Mouse (Mus musculus) E14TG2a.4 (cell line): ENCODE results near the gene Galnt11.
A peak's percentile ranks its signal among the peaks of the same experiment; 100 is the strongest.
"Not testable (repeated sequence)": the region's sequence is repeated elsewhere in the genome, so short reads cannot be mapped to it uniquely, and the experiment has no call there.

Source experiments
- H3K27me3 ChIP-seq: 2 replicates; pipeline ENCODE4 v1.6.1; 2014; ENCODE audit warnings: low read length, control low read depth; ENCODE audit not compliant: insufficient read depth
- H3K36me3 ChIP-seq: 2 replicates; pipeline ENCODE4 v1.6.1; 2014; ENCODE audit warnings: low read length, control low read depth; ENCODE audit not compliant: insufficient read depth
- H3K4me1 ChIP-seq: replicated peaks from 2 replicates; pipeline ENCODE4 v1.6.1; 2014; ENCODE audit warnings: low read depth, low read length, control low read depth
- H3K4me3 ChIP-seq: replicated peaks from 2 replicates; pipeline ENCODE4 v1.5.1; 2014; ENCODE audit warnings: mild to moderate bottlenecking, low read length
- H3K9me3 ChIP-seq: 2 replicates; pipeline ENCODE4 v1.6.1; 2014; ENCODE audit warnings: low read length, control low read depth
- CTCF ChIP-seq: conservative IDR thresholded peaks from 2 replicates; pipeline ENCODE4 v1.5.1; 2014; ENCODE audit warnings: low read length
- NANOG ChIP-seq: IDR thresholded peaks from 2 replicates; pipeline ENCODE4 v1.6.1; 2014; ENCODE audit warnings: borderline replicate concordance, low read length, mixed read lengths
- POU5F1 ChIP-seq: IDR thresholded peaks from 2 replicates; pipeline ENCODE4 v1.6.1; 2014; ENCODE audit warnings: low read length, borderline replicate concordance

Gene Galnt11

DNA sequence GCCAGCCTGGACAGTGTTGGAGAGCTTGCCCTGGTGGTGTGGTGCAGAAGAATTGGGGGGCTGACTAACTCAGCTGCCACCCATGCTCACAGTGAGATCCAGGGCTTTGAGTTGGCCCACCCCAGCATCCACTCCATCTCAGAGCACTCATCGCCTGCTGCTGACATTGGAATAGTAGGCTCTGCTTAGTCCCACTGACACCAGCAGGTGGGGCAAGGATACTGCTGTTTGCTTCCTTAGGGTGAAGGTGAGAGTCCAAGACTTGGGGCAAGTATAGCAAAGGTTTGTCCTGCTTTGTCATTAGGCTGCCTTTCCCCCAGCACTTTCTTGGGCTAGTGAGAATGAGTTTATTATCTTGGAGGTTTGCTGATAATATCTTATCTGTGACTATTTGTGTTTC lies 32.9 kb upstream of the Galnt11 start:
- Histone ChIP-seq H3K4me3 (no peak overlapping the region), H3K4me1 (peaks cover 6% of the 10 kb centered on the region), H3K9me3 (no peaks in the 10 kb centered on the region), H3K27me3 (no peaks in the 10 kb centered on the region), H3K36me3 (no peaks in the 10 kb centered on the region)
- TF ChIP-seq NANOG, result no peak
- peak; percentile 31 for TF ChIP-seq CTCF

- TF ChIP-seq POU5F1 (no peak), CTCF (no peak)
- Histone ChIP-seq H3K27me3 (no peaks in the 10 kb centered on the region), H3K4me3 (no peak overlapping the region), H3K36me3 (no peaks in the 10 kb centered on the region), H3K9me3 (no peaks in the 10 kb centered on the region), H3K4me1 (no peaks in the 10 kb centered on the region)
Observed at GRCm38 (mm10) chr5:25190521-25190920, 31.2 kb upstream of the Galnt11 start.

- H3K4me1 ChIP-seq, result no peaks in the 10 kb centered on the region
- no peaks in the 10 kb centered on the region for H3K27me3 ChIP-seq
- TF ChIP-seq NANOG, result no peak
- TF ChIP-seq POU5F1, result no peak
- no peaks in the 10 kb centered on the region for H3K9me3 ChIP-seq
- no peak overlapping the region for H3K4me3 ChIP-seq
- H3K36me3 ChIP-seq, result no peaks in the 10 kb centered on the region
Observed at GRCm38 (mm10) chr5:25211872-25212271, 9.8 kb upstream of the Galnt11 start.

- not testable (repeated sequence) for H3K27me3 ChIP-seq, H3K36me3 ChIP-seq, H3K9me3 ChIP-seq, H3K4me1 ChIP-seq, H3K4me3 ChIP-seq
Observed at GRCm38 (mm10) chr5:25213216-25213615, 8.5 kb upstream of the Galnt11 start.

GRCm38 (mm10) chr5:25215006-25215405 lies 6.7 kb upstream of the Galnt11 start:
- TF ChIP-seq CTCF (no peak), NANOG (no peak)
- no peaks in the 10 kb centered on the region for H3K36me3 ChIP-seq
- H3K27me3 ChIP-seq, result no peaks in the 10 kb centered on the region
- H3K9me3 ChIP-seq, result no peaks in the 10 kb centered on the region
- H3K4me1 ChIP-seq, result no peaks in the 10 kb centered on the region
- H3K4me3 ChIP-seq, result no peak overlapping the region

GRCm38 (mm10) chr5:25222752-25223702 lies 1.3 kb downstream of the Galnt11 start, which contains the start of gene E130116L18Rik:
Gene E130116L18Rik, minus strand, starts transcription at chr5:25223153.
- TF ChIP-seq CTCF, result no peak
- TF ChIP-seq POU5F1, result no peak
- no peak for TF ChIP-seq NANOG
- Histone ChIP-seq H3K4me1 (no peaks in the 10 kb centered on the region; the same call in 1 of the 2 replicates), H3K36me3 (no peaks in the 10 kb centered on the region), H3K9me3 (no peaks in the 10 kb centered on the region; the same call in 1 of the 2 replicates), H3K27me3 (peaks cover 35% of the 10 kb centered on the region), H3K4me3 (peak within 1 kb of the TSS; percentile 81)

DNA sequence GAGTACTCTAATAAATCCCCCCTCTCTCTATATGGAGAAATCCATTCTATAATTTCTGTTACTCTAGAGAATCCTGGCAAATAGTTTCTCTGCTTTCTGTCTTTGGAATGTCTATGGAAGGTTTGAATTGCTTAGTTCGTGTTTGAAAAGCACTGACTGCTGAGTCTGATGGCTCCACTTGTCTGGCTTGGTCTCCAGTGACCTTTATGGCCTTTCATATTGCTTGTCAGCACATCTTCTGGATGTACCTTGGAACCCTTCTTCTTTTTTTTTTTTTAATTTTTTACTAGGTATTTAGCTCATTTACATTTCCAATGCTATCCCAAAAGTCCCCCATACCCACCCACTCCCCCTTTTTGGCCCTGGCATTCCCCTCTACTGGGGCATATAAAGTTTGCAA lies 2.7 kb downstream of the Galnt11 start:
- not testable (repeated sequence) for H3K4me1 ChIP-seq, H3K4me3 ChIP-seq, H3K9me3 ChIP-seq, H3K36me3 ChIP-seq
- H3K27me3 ChIP-seq, result peaks cover 35% of the 10 kb centered on the region

DNA sequence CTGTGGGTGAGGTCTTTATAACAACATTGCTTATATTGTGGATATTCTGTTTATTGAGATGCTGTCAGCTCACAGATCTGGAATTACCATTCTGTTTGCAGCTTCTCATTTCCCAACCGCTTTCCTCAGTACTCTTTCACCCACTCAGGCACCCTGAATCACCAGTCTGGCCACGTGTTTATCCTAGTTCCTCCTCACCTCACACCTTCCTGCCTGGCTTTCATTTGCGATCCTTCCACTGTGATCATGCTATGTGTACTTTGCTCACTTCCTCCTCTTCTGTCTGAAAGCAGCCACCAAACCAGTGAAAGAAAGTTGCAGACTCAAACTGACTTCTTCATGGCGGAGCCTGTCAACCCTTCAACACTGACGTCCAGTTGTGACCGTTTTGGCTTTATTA lies 21.4 kb downstream of the Galnt11 start:
- TF ChIP-seq POU5F1 (no peak), CTCF (no peak), NANOG (no peak)
- Histone ChIP-seq H3K27me3 (no peaks in the 10 kb centered on the region), H3K4me1 (no peaks in the 10 kb centered on the region), H3K9me3 (no peaks in the 10 kb centered on the region), H3K4me3 (no peak overlapping the region), H3K36me3 (no peaks in the 10 kb centered on the region)

- Histone ChIP-seq H3K4me3 (no peak overlapping the region), H3K27me3 (no peaks in the 10 kb centered on the region)
- TF ChIP-seq POU5F1 (no peak), CTCF (no peak), NANOG (no peak)
Observed at GRCm38 (mm10) chr5:25245806-25246472, 24.2 kb downstream of the Galnt11 start.

More at GRCm38 (mm10) chr5:25245806-25246472, 24.2 kb downstream of the Galnt11 start:
- Histone ChIP-seq H3K36me3 (peaks cover 12% of the 10 kb centered on the region), H3K4me1 (no peaks in the 10 kb centered on the region), H3K9me3 (no peaks in the 10 kb centered on the region; the same call in 1 of the 2 replicates)
